Mouse (Mus musculus) testis, adult 2 months (tissue): ENCODE data around the gene Dusp21. TPM values are rescaled to one million over a fixed set of nuclear protein-coding genes. Genes with fewer than 3 reads are reported as not detected.

ENCODE experiments used
- H3K27ac ChIP-seq: fragments of 200-500 bp; 2 replicates; pipeline ENCODE4 v1.5.1; 2012; ENCODE audit warnings: low read depth, low read length; ENCODE audit not compliant: control insufficient read depth, insufficient read depth
- H3K27me3 ChIP-seq: fragments of 200-500 bp; 2 replicates; pipeline ENCODE4 v1.6.1; 2012; ENCODE audit warnings: mild to moderate bottlenecking, low read length, moderate library complexity; ENCODE audit not compliant: control insufficient read depth, insufficient read depth
- H3K36me3 ChIP-seq: fragments of 200-500 bp; 2 replicates; pipeline ENCODE4 v1.6.1; 2012; ENCODE audit warnings: mild to moderate bottlenecking, low read length; ENCODE audit not compliant: control insufficient read depth, insufficient read depth
- H3K4me1 ChIP-seq: fragments of 200-500 bp; 2 replicates; pipeline ENCODE4 v1.6.1; 2012; ENCODE audit warnings: low read length; ENCODE audit not compliant: control insufficient read depth, insufficient read depth
- H3K4me3 ChIP-seq: fragments of 200-500 bp; 2 replicates; pipeline ENCODE4 v1.5.1; 2012; ENCODE audit warnings: low read depth, mild to moderate bottlenecking, low read length, moderate library complexity, mixed read lengths; ENCODE audit not compliant: control insufficient read depth
- CTCF ChIP-seq: fragments of 200-500 bp; IDR thresholded peaks from 2 replicates; pipeline ENCODE4 v1.5.1; 2012; ENCODE audit warnings: low read depth, mild to moderate bottlenecking, inconsistent platforms, low read length, moderate library complexity; ENCODE audit not compliant: control insufficient read depth, insufficient read depth, insufficient replicate concordance
- POLR2A ChIP-seq: fragments of 200-500 bp; IDR thresholded peaks from 2 replicates; pipeline ENCODE4 v1.6.1; 2012; ENCODE audit warnings: low read depth, mild to moderate bottlenecking, inconsistent platforms, low read length, moderate library complexity; ENCODE audit not compliant: control insufficient read depth
- polyA plus RNA-seq: library from polyadenylated mRNA; depleted of rRNA; stranded (reverse); fragments of >200 nt; gene quantifications from 2 replicates; pipeline ENCODE4 v1.2.3, GENCODE M21; 2012; rRNA removed

Dusp21 gene
- polyA plus RNA-seq, 1 experiment, result 64.9 TPM

DNA sequence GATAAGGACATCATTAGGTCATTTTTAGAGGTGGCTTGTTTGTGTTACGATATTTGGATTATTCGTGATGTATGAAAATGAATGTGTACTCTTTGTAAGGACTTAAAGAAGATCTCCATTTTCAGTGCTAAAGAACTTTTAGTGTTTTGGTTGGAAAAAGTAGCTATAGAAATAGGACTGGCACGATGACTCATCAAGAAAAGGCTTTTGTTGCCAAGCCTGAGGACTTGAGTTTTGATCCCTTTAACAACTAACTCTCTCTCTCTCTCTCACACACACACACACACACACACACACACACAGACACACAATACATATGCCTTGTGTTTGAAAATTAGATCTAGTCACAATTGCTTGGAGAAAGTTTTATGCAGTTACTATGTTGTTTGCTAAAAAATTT lies 21.3 kb downstream of the Dusp21 start:
- H3K36me3 ChIP-seq, result no peaks in the 10 kb centered on the region
- no peak for TF ChIP-seq POLR2A
- TF ChIP-seq CTCF, result no peak
- no peaks in the 10 kb centered on the region for H3K27me3 ChIP-seq
- H3K4me3 ChIP-seq, result no peak overlapping the region
- H3K4me1 ChIP-seq, result no peaks in the 10 kb centered on the region
- no peak overlapping the region for H3K27ac ChIP-seq

GRCm38 (mm10) chrX:18168940-18169339 lies 23.3 kb downstream of the Dusp21 start:
- Histone ChIP-seq H3K27me3 (no peaks in the 10 kb centered on the region), H3K36me3 (no peaks in the 10 kb centered on the region), H3K4me1 (no peaks in the 10 kb centered on the region), H3K27ac (no peak overlapping the region), H3K4me3 (no peak overlapping the region)
- no peak for TF ChIP-seq CTCF
- TF ChIP-seq POLR2A, result no peak

GRCm38 (mm10) chrX:18174831-18175230 lies 29.2 kb downstream of the Dusp21 start:
- Histone ChIP-seq H3K27me3 (no peaks in the 10 kb centered on the region), H3K4me3 (no peak overlapping the region), H3K27ac (no peak overlapping the region), H3K36me3 (no peaks in the 10 kb centered on the region), H3K4me1 (no peaks in the 10 kb centered on the region)
- TF ChIP-seq CTCF (no peak), POLR2A (no peak)

- Histone ChIP-seq H3K4me1 (no peaks in the 10 kb centered on the region), H3K27ac (no peak overlapping the region), H3K4me3 (no peak overlapping the region), H3K36me3 (no peaks in the 10 kb centered on the region), H3K27me3 (no peaks in the 10 kb centered on the region)
- TF ChIP-seq CTCF (no peak), POLR2A (no peak)
Observed at GRCm38 (mm10) chrX:18177803-18178202, 32.1 kb downstream of the Dusp21 start.

DNA sequence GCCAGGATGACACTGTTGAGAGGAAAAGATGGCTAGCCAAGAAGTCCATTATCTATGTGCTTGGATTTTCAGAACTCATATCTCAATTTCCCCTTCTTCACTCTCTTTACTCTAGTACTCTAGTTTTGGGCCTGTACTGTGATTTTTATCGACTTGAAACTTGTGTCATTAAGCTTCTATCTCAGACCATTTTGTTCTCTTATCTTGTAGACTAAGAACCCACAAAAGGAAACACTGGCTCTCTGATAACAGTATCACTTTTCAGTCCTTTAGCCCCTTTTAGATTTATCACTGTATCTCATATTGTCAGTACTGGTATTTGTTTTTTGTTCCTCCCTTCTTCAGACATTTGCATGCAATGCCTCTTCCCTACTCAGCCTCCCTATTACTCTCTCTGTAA lies 33.8 kb downstream of the Dusp21 start:
- H3K27me3 ChIP-seq, result no peaks in the 10 kb centered on the region
- H3K36me3 ChIP-seq, result no peaks in the 10 kb centered on the region
- no peak for TF ChIP-seq POLR2A
- H3K27ac ChIP-seq, result no peak overlapping the region
- no peaks in the 10 kb centered on the region for H3K4me1 ChIP-seq
- no peak overlapping the region for H3K4me3 ChIP-seq

DNA sequence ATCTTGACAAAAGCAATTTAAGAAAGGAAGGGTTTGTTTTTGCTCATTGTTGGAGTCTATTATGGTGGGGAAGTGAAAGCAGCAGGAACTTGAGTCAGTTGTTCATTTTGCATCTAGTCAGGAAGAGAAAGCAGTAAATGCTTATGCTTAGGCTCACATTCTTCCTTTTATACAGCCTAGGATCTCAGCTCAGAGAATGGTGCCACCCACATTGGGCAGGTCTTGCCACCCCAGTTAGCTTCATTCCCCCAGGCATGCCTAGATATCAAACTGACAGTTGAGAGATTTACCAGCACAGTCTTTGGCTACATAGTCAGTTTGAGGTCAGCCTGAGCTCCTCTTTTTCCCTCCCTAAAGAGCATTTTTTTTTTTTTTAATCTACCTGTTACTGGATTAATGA lies 41.5 kb downstream of the Dusp21 start:
- no peaks in the 10 kb centered on the region for H3K36me3 ChIP-seq
- H3K4me3 ChIP-seq, result no peak overlapping the region
- no peaks in the 10 kb centered on the region for H3K4me1 ChIP-seq
- H3K27me3 ChIP-seq, result no peaks in the 10 kb centered on the region
- no peak overlapping the region for H3K27ac ChIP-seq
- TF ChIP-seq POLR2A (no peak), CTCF (no peak)

DNA sequence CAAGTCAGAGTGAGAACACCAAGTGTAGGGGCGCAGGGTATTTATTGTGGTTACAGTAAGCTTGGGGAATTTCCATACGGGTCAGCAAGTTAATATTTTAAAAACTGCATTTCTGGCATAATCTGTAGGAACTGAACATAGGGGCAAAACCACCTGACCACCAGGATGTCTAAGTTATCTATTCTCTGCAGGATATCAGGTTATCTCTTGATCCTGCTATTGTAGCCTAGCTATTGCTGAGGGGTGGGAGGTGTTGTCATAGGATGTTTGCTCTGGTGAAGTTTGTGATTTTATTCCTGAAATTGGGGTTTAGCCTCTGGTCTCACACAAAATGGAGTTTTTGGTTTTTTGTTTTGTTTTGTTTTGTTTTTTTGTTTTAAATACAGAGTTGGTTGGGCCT lies 42.6 kb downstream of the Dusp21 start:
- H3K27ac ChIP-seq, result no peak overlapping the region
- no peaks in the 10 kb centered on the region for H3K4me1 ChIP-seq
- H3K27me3 ChIP-seq, result no peaks in the 10 kb centered on the region
- H3K36me3 ChIP-seq, result no peaks in the 10 kb centered on the region
- no peak overlapping the region for H3K4me3 ChIP-seq
- TF ChIP-seq POLR2A (no peak), CTCF (no peak)

Other genes starting within 250 kb of the Dusp21 start
- gene Kdm6a, start 16.7 kb downstream of the Dusp21 start, polyA plus RNA-seq, result 3.2 and 4.7 TPM in 2 replicates